Comparison of ENCODE assay signal across 8 mouse cellular contexts in the genomic region with DNA sequence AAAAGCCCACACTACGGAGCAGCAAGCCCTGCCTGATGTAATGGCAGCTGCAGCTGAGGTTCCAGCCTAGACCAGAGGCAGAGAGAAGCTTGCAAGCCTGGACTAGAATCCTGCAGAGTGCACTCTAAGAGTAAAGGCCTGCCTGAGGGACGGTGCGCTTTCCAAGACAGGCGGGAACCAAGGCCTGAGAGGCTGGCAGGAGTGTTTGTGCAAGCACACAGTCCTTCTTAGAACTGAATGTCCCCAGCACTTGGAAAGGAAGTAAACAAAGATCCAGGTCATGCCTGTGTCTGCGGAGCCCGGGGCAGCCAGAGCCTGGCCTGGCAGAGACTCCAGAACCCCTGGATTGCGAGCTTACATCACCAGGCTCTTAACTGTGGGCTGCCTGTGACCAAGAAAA. TPM values are rescaled to one million over a fixed set of nuclear protein-coding genes. Genes with fewer than 3 reads are reported as not detected.
DNase-seq lines count a peak whose midpoint lies in the region; ATAC-seq and TF ChIP-seq lines count a peak whose summit lies in the region.

No protein-coding gene starts in this region.

- TF ChIP-seq POLR2A in liver, adult 2 months (IDR thresholded peaks at IDR 0.05; ENCODE audit: extremely low read depth, insufficient read depth, low read length), result no peak

- peaks cover 66% of the 10 kb centered on the region for H3K4me1 ChIP-seq in liver, adult 2 months (ENCODE audit: control insufficient read depth, insufficient read depth, low read length)
- H3K4me1 ChIP-seq in embryonic facial prominence, embryonic 11.5 days (ENCODE audit: control insufficient read depth, insufficient read depth, low read length), result peaks cover 3% of the 10 kb centered on the region; the same call in 1 of the 2 replicates
- H3K4me1 ChIP-seq in limb, embryonic 13.5 days, result peaks cover 86% of the 10 kb centered on the region

- H3K27me3 ChIP-seq in liver, adult 2 months (ENCODE audit: control insufficient read depth, insufficient read depth, low read length), result no peaks in the 10 kb centered on the region
- no peaks in the 10 kb centered on the region for H3K27me3 ChIP-seq in embryonic facial prominence, embryonic 11.5 days (ENCODE audit: control insufficient read depth, insufficient read depth, low read length)
- no peaks in the 10 kb centered on the region for H3K27me3 ChIP-seq in limb, embryonic 13.5 days

- peaks cover 7% of the 10 kb centered on the region; the same call in 1 of the 2 replicates for H3K36me3 ChIP-seq in liver, adult 2 months (ENCODE audit: control insufficient read depth, insufficient read depth, low read length)
- H3K36me3 ChIP-seq in embryonic facial prominence, embryonic 11.5 days (replicated peaks; ENCODE audit: control insufficient read depth, insufficient read depth, low read depth, low read length), result no peaks in the 10 kb centered on the region
- H3K36me3 ChIP-seq in limb, embryonic 13.5 days, result no peaks in the 10 kb centered on the region

- no peak overlapping the region for H3K4me3 ChIP-seq in liver, adult 2 months (ENCODE audit: insufficient read depth, low read depth, low read length)
- H3K4me3 ChIP-seq in embryonic facial prominence, embryonic 11.5 days (ENCODE audit: low read depth, low read length), result no peak overlapping the region
- no peak overlapping the region for H3K4me3 ChIP-seq in limb, embryonic 13.5 days

- TF ChIP-seq CTCF in liver, adult 2 months (IDR thresholded peaks at IDR 0.05; ENCODE audit: low read depth, low read length), result no peak

- no peak overlapping the region for H3K4me2 ChIP-seq in embryonic facial prominence, embryonic 11.5 days (ENCODE audit: low read depth, low read length)
- H3K4me2 ChIP-seq in limb, embryonic 13.5 days (replicated peaks), result no peak overlapping the region

- WGBS in liver, adult 2 months, result 7% methylated on average over 7 of the region's 7 CpGs
- 38% methylated on average over 7 of the region's 7 CpGs for WGBS in embryonic facial prominence, embryonic 11.5 days
- 24% methylated on average over 7 of the region's 7 CpGs for WGBS in limb, embryonic 13.5 days

- peaks cover 49% of the 10 kb centered on the region for H3K79me2 ChIP-seq in liver, adult 2 months (ENCODE audit: control insufficient read depth, insufficient read depth, low read length)

- H3K27ac ChIP-seq in liver, adult 2 months (replicated peaks; ENCODE audit: insufficient read depth, low read depth, low read length), result peak overlapping the region; percentile 84
- H3K27ac ChIP-seq in embryonic facial prominence, embryonic 11.5 days (replicated peaks; ENCODE audit: low read depth, low read length), result no peak overlapping the region
- H3K27ac ChIP-seq in limb, embryonic 13.5 days, result peak overlapping the region; percentile 65

- H3K9ac ChIP-seq in liver, adult 2 months (ENCODE audit: low read depth, low read length), result peak overlapping the region; percentile 36
- peak overlapping the region; percentile 37 for H3K9ac ChIP-seq in embryonic facial prominence, embryonic 11.5 days (replicated peaks; ENCODE audit: low read length)
- H3K9ac ChIP-seq in limb, embryonic 13.5 days, result no peak overlapping the region

- peak; percentile 93 for DNase-seq in liver, adult 2 months (ENCODE audit: extremely low read depth, low read depth, low spot score)
- no peak for DNase-seq in liver
- DNase-seq in embryonic facial prominence, embryonic 11.5 days (ENCODE audit: low spot score), result peak; percentile 43
- DNase-seq in heart, adult 9 months (ENCODE audit: low spot score in 2 of 2), result peak; percentile 89 to 91
- peak; percentile 93 for DNase-seq in kidney, adult 9 months
- DNase-seq in right cerebral cortex, adult 2 months (ENCODE audit: low spot score in 2 of 2), result peak; percentile 42 to 52

- no peak for ATAC-seq in embryonic facial prominence, embryonic 11.5 days (replicated peaks; ENCODE audit: insufficient number of reproducible peaks, low FRiP score, low TSS enrichment, low read depth)
- ATAC-seq in limb, embryonic 13.5 days (ENCODE audit: low FRiP score, low read depth), result no peak; the same call in 1 of the 2 replicates
- no peak for ATAC-seq in inflammation-experienced regulatory T-cells, adult 6 months

- H3K9me3 ChIP-seq in embryonic facial prominence, embryonic 11.5 days (replicated peaks; ENCODE audit: control insufficient read depth, low read length), result no peaks in the 10 kb centered on the region
- H3K9me3 ChIP-seq in limb, embryonic 13.5 days, result no peaks in the 10 kb centered on the region

RNA-seq across cellular contexts. Expression of a gene that starts 25.4 kb away (rescaled TPM):
- total RNA-seq in liver, adult 2 months (2014; rRNA removed), result 34.2 and 35.4 TPM in 2 replicates
- 17.0 and 17.7 TPM in 2 replicates for polyA plus RNA-seq in liver, adult 2 months (2012; rRNA removed)
- 5.0 and 5.4 TPM in 2 replicates for polyA plus RNA-seq in embryonic facial prominence, embryonic 11.5 days (2014; fragmentation: Nextera tagmentation; extraction: Ambion mirVana)
- polyA plus RNA-seq in limb, embryonic 13.5 days (2015; fragmentation: Nextera tagmentation; extraction: Ambion mirVana), result 8.1 and 8.5 TPM in 2 replicates
- polyA plus RNA-seq in inflammation-experienced regulatory T-cells, adult 6 months (2017; shearing (Covaris generic)), result 10 to 100 TPM in 1 of 3 experiments, 1 to 10 TPM in 2; 6.6 to 11.9 (median 9.2) TPM
